Mouse (Mus musculus) ES-E14 (cell line): ENCODE measurements around the gene Csnk2b.

Experiments used
- CHD2 ChIP-seq: IDR thresholded peaks from 2 replicates; pipeline ENCODE4 v1.6.1; 2014; ENCODE audit warnings: mild to moderate bottlenecking, low read depth, low read length, inconsistent platforms
- HCFC1 ChIP-seq: IDR thresholded peaks from 2 replicates; pipeline ENCODE4 v1.6.1; 2012; ENCODE audit warnings: low read length, inconsistent platforms, borderline replicate concordance; ENCODE audit not compliant: insufficient read depth
- MAFK ChIP-seq: IDR thresholded peaks from 2 replicates; pipeline ENCODE4 v1.6.1; 2014; ENCODE audit warnings: mild to moderate bottlenecking, low read depth, low read length, inconsistent platforms; ENCODE audit not compliant: insufficient read depth
- ZNF384 ChIP-seq: IDR thresholded peaks from 2 replicates; pipeline ENCODE4 v1.6.1; 2012; ENCODE audit warnings: low read depth, low read length, inconsistent platforms

GRCm38 (mm10) chr17:35070556-35071229, 51.2 kb downstream of the Csnk2b start:
- no peak for TF ChIP-seq ZNF384
- TF ChIP-seq MAFK = no peak
- TF ChIP-seq HCFC1 = no peak
- no peak for TF ChIP-seq CHD2
